Mouse (Mus musculus): ENCODE measurements around the gene Phf8. TPM values are rescaled to one million over a fixed set of nuclear protein-coding genes. Genes with fewer than 3 reads are reported as not detected.
A peak's percentile ranks its signal among the peaks of the same experiment; 100 is the strongest.
"Not testable (repeated sequence)": the region's sequence is repeated elsewhere in the genome, so short reads cannot be mapped to it uniquely, and the experiment has no call there.

Phf8 gene
- polyA plus RNA-seq (2014; fragmentation: Nextera tagmentation; extraction: Ambion mirVana) = 18.5 and 29.2 TPM in 2 replicates

- Histone ChIP-seq H3K4me1 (ENCODE audit: control insufficient read depth, insufficient read depth, low read length) (no peaks in the 10 kb centered on the region), H3K27ac (replicated peaks; ENCODE audit: low read depth, low read length) (peak within 1 kb of the TSS; percentile 97), H3K36me3 (ENCODE audit: control insufficient read depth, insufficient read depth, low read length) (no peaks in the 10 kb centered on the region), H3K4me2 (ENCODE audit: low read length) (peak within 1 kb of the TSS; percentile 64), H3K27me3 (ENCODE audit: control insufficient read depth, insufficient read depth, low read length) (no peaks in the 10 kb centered on the region), H3K4me3 (replicated peaks; ENCODE audit: low read depth, low read length) (peak within 1 kb of the TSS; percentile 53), H3K9ac (replicated peaks; ENCODE audit: low read length) (peak within 1 kb of the TSS; percentile 72), H3K9me3 (ENCODE audit: control insufficient read depth, low read length) (no peaks in the 10 kb centered on the region)
- ATAC-seq (ENCODE audit: low FRiP score, low TSS enrichment) (peak; percentile 97), DNase-seq (peak; percentile 97)
- WGBS = 25% methylated on average over 68 of the region's 68 CpGs
Measured at GRCm38 (mm10) chrX:151520458-151521322, at the start of gene Phf8. Gene Phf8, plus strand, starts transcription at chrX:151520672.

GRCm38 (mm10) chrX:151488128-151488527, 32.3 kb upstream of the Phf8 start:
- H3K9me3 ChIP-seq (ENCODE audit: control insufficient read depth, low read length) = no peaks in the 10 kb centered on the region
- no peaks in the 10 kb centered on the region for H3K27me3 ChIP-seq (ENCODE audit: control insufficient read depth, insufficient read depth, low read length)
- H3K27ac ChIP-seq (replicated peaks; ENCODE audit: low read depth, low read length) = no peak overlapping the region
- H3K4me3 ChIP-seq (replicated peaks; ENCODE audit: low read depth, low read length) = no peak overlapping the region
- no peak overlapping the region for H3K9ac ChIP-seq (replicated peaks; ENCODE audit: low read length)
- no peaks in the 10 kb centered on the region for H3K36me3 ChIP-seq (ENCODE audit: control insufficient read depth, insufficient read depth, low read length)
- no peaks in the 10 kb centered on the region for H3K4me1 ChIP-seq (ENCODE audit: control insufficient read depth, insufficient read depth, low read length)
- ATAC-seq (ENCODE audit: low FRiP score, low TSS enrichment) (no peak), DNase-seq (no peak)
- 87% methylated on average over 3 of the region's 3 CpGs for WGBS
- no peak overlapping the region for H3K4me2 ChIP-seq (ENCODE audit: low read length)

- DNase-seq; H3K27ac ChIP-seq (replicated peaks; ENCODE audit: low read depth, low read length); H3K4me3 ChIP-seq (replicated peaks; ENCODE audit: low read depth, low read length); ATAC-seq (ENCODE audit: low FRiP score, low TSS enrichment); H3K9me3 ChIP-seq (ENCODE audit: control insufficient read depth, low read length); H3K4me2 ChIP-seq (ENCODE audit: low read length); H3K4me1 ChIP-seq (ENCODE audit: control insufficient read depth, insufficient read depth, low read length); H3K27me3 ChIP-seq (ENCODE audit: control insufficient read depth, insufficient read depth, low read length); H3K9ac ChIP-seq (replicated peaks; ENCODE audit: low read length); H3K36me3 ChIP-seq (ENCODE audit: control insufficient read depth, insufficient read depth, low read length): not testable (repeated sequence)
- WGBS = 90% methylated on average over 4 of the region's 4 CpGs
Measured at GRCm38 (mm10) chrX:151493269-151493668, 27.2 kb upstream of the Phf8 start.

GRCm38 (mm10) chrX:151496596-151496995, 23.9 kb upstream of the Phf8 start:
- Histone ChIP-seq H3K27me3 (ENCODE audit: control insufficient read depth, insufficient read depth, low read length) (no peaks in the 10 kb centered on the region), H3K27ac (replicated peaks; ENCODE audit: low read depth, low read length) (no peak overlapping the region), H3K9me3 (ENCODE audit: control insufficient read depth, low read length) (no peaks in the 10 kb centered on the region), H3K4me3 (replicated peaks; ENCODE audit: low read depth, low read length) (no peak overlapping the region), H3K36me3 (ENCODE audit: control insufficient read depth, insufficient read depth, low read length) (no peaks in the 10 kb centered on the region), H3K4me1 (ENCODE audit: control insufficient read depth, insufficient read depth, low read length) (no peaks in the 10 kb centered on the region), H3K9ac (replicated peaks; ENCODE audit: low read length) (no peak overlapping the region), H3K4me2 (ENCODE audit: low read length) (no peak overlapping the region)
- DNase-seq (no peak), ATAC-seq (ENCODE audit: low FRiP score, low TSS enrichment) (no peak)
- 95% methylated on average over 1 of the region's 1 CpGs for WGBS

- no peaks in the 10 kb centered on the region for H3K4me1 ChIP-seq (ENCODE audit: control insufficient read depth, insufficient read depth, low read length)
- ATAC-seq (ENCODE audit: low FRiP score, low TSS enrichment) = no peak
- H3K27me3 ChIP-seq (ENCODE audit: control insufficient read depth, insufficient read depth, low read length) = no peaks in the 10 kb centered on the region
- no peak overlapping the region for H3K27ac ChIP-seq (replicated peaks; ENCODE audit: low read depth, low read length)
- H3K4me3 ChIP-seq (replicated peaks; ENCODE audit: low read depth, low read length) = no peak overlapping the region
- H3K9ac ChIP-seq (replicated peaks; ENCODE audit: low read length) = no peak overlapping the region
- H3K9me3 ChIP-seq (ENCODE audit: control insufficient read depth, low read length) = no peaks in the 10 kb centered on the region
- H3K36me3 ChIP-seq (ENCODE audit: control insufficient read depth, insufficient read depth, low read length) = no peaks in the 10 kb centered on the region
- H3K4me2 ChIP-seq (ENCODE audit: low read length) = no peak overlapping the region
- DNase-seq = no peak
Measured at GRCm38 (mm10) chrX:151508536-151508935, 11.9 kb upstream of the Phf8 start.

GRCm38 (mm10) chrX:151509906-151510305, 10.6 kb upstream of the Phf8 start:
- Histone ChIP-seq H3K27me3 (ENCODE audit: control insufficient read depth, insufficient read depth, low read length) (no peaks in the 10 kb centered on the region), H3K36me3 (ENCODE audit: control insufficient read depth, insufficient read depth, low read length) (no peaks in the 10 kb centered on the region), H3K27ac (replicated peaks; ENCODE audit: low read depth, low read length) (no peak overlapping the region), H3K4me1 (ENCODE audit: control insufficient read depth, insufficient read depth, low read length) (no peaks in the 10 kb centered on the region), H3K4me3 (replicated peaks; ENCODE audit: low read depth, low read length) (no peak overlapping the region), H3K9me3 (ENCODE audit: control insufficient read depth, low read length) (no peaks in the 10 kb centered on the region), H3K4me2 (ENCODE audit: low read length) (no peak overlapping the region), H3K9ac (replicated peaks; ENCODE audit: low read length) (no peak overlapping the region)
- ATAC-seq (ENCODE audit: low FRiP score, low TSS enrichment) (no peak), DNase-seq (no peak)
- 90% methylated on average over 1 of the region's 1 CpGs for WGBS

GRCm38 (mm10) chrX:151513066-151513465, 7.4 kb upstream of the Phf8 start:
- no peak overlapping the region for H3K4me3 ChIP-seq (replicated peaks; ENCODE audit: low read depth, low read length)
- 80% methylated on average over 3 of the region's 3 CpGs for WGBS
- no peak overlapping the region for H3K9ac ChIP-seq (replicated peaks; ENCODE audit: low read length)
- no peak overlapping the region for H3K27ac ChIP-seq (replicated peaks; ENCODE audit: low read depth, low read length)
- no peak overlapping the region for H3K4me2 ChIP-seq (ENCODE audit: low read length)
- DNase-seq (no peak), ATAC-seq (ENCODE audit: low FRiP score, low TSS enrichment) (no peak)
- H3K4me1 ChIP-seq (ENCODE audit: control insufficient read depth, insufficient read depth, low read length) = no peaks in the 10 kb centered on the region
- no peaks in the 10 kb centered on the region for H3K9me3 ChIP-seq (ENCODE audit: control insufficient read depth, low read length)
- no peaks in the 10 kb centered on the region for H3K27me3 ChIP-seq (ENCODE audit: control insufficient read depth, insufficient read depth, low read length)
- H3K36me3 ChIP-seq (ENCODE audit: control insufficient read depth, insufficient read depth, low read length) = no peaks in the 10 kb centered on the region

- Histone ChIP-seq H3K9ac (replicated peaks; ENCODE audit: low read length) (no peak overlapping the region), H3K27me3 (ENCODE audit: control insufficient read depth, insufficient read depth, low read length) (no peaks in the 10 kb centered on the region), H3K27ac (replicated peaks; ENCODE audit: low read depth, low read length) (no peak overlapping the region), H3K4me2 (ENCODE audit: low read length) (no peak overlapping the region), H3K4me1 (ENCODE audit: control insufficient read depth, insufficient read depth, low read length) (no peaks in the 10 kb centered on the region), H3K4me3 (replicated peaks; ENCODE audit: low read depth, low read length) (no peak overlapping the region), H3K36me3 (ENCODE audit: control insufficient read depth, insufficient read depth, low read length) (no peaks in the 10 kb centered on the region), H3K9me3 (ENCODE audit: control insufficient read depth, low read length) (no peaks in the 10 kb centered on the region)
- 89% methylated on average over 2 of the region's 2 CpGs for WGBS
- ATAC-seq (ENCODE audit: low FRiP score, low TSS enrichment) = no peak
- DNase-seq = no peak
Measured at GRCm38 (mm10) chrX:151513694-151514093, 6.8 kb upstream of the Phf8 start.

GRCm38 (mm10) chrX:151518181-151518580, 2.3 kb upstream of the Phf8 start:
- H3K27me3 ChIP-seq (ENCODE audit: control insufficient read depth, insufficient read depth, low read length) = no peaks in the 10 kb centered on the region
- no peak overlapping the region for H3K27ac ChIP-seq (replicated peaks; ENCODE audit: low read depth, low read length)
- no peak overlapping the region for H3K9ac ChIP-seq (replicated peaks; ENCODE audit: low read length)
- no peak overlapping the region for H3K4me3 ChIP-seq (replicated peaks; ENCODE audit: low read depth, low read length)
- no peak for DNase-seq
- H3K9me3 ChIP-seq (ENCODE audit: control insufficient read depth, low read length) = no peaks in the 10 kb centered on the region
- H3K4me2 ChIP-seq (ENCODE audit: low read length) = no peak overlapping the region
- ATAC-seq (ENCODE audit: low FRiP score, low TSS enrichment) = no peak
- 65% methylated on average over 1 of the region's 1 CpGs for WGBS
- H3K4me1 ChIP-seq (ENCODE audit: control insufficient read depth, insufficient read depth, low read length) = no peaks in the 10 kb centered on the region
- no peaks in the 10 kb centered on the region for H3K36me3 ChIP-seq (ENCODE audit: control insufficient read depth, insufficient read depth, low read length)
